Mouse (Mus musculus) R1 (cell line): ENCODE data around the gene Rfesd.

Experiments used
- DNase-seq: peaks from one replicate; pipeline ENCODE4 v3.0.0-alpha.2; 2018; ENCODE audit warnings: low read depth, low spot score

Rfesd gene

DNA sequence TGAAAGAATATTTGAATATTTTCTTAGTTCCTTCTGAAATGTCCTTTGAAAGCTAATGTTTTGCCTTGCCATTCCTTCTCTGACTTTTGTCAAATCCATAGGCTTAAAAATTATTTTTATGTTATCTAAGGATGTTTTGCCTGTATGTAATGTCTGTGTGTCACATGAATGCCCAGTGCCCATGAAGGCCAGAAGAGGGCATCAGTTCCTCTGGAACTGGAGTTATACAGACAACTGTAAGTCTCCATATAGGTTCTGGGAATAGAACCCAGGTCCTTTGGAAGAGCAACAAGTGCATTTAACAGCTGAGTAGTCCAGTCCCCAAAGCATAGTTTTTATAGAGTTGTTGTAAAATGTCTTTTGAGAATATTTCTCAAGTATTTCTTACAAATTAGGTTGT is 36.6 kb downstream of the Rfesd start:
- no peak for DNase-seq

DNA sequence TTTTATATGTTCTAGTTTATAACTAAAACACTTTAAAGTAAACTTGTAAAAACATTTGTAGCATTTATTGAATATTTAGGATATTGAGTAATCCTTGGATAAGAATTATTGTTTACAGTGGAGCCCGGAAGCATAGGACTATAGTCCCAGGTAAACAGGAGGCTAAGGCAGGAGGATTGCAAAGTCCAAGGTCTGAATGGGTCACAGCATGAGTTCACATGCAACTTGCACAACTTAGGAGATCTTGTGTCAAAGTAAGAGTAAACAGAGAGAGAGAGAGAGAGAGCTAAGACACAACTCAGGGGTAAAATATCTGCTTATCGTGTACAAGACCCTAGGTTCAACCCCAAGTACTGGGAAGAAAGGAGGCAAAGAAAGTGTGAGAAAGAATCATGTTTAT is 41.9 kb downstream of the Rfesd start:
- DNase-seq: no peak

DNA sequence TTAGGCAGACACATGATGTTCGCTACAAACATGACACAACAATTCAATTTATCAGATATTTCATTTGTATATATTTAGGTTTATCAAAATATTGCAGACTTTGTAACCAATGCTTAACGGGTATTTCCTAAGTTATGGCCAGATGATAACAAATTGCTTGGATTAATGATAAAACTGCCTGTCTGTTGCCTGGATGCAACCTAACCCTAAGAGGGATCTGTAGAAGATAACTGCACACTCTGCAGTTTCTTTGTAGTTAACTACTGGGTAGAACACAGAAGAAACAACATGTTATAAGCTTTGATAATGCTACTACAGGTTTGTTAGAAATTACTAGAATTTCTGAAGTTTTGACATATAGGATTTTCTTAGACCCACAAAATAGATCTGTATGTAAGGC is 42.3 kb downstream of the Rfesd start:
- no peak for DNase-seq

DNA sequence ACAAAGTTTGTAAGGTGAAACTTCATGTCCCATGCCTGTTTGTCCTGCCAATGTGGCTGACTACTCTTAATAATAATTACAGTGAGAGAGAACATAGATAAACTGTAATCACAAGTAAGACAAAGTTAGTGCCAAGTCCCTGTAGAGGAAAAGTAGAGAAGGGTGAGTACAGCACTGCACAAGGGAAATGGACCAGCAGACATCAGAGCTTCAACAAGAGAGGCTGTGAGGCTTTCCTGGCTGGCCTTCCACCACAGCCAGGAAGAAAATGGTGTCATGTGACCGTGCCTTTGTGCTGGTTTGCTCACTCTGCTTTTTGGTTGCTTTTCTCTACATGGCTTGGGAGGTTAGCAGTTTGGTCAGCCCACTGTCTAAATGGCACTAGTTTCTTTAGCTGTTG is 42.9 kb downstream of the Rfesd start:
- no peak for DNase-seq

DNA sequence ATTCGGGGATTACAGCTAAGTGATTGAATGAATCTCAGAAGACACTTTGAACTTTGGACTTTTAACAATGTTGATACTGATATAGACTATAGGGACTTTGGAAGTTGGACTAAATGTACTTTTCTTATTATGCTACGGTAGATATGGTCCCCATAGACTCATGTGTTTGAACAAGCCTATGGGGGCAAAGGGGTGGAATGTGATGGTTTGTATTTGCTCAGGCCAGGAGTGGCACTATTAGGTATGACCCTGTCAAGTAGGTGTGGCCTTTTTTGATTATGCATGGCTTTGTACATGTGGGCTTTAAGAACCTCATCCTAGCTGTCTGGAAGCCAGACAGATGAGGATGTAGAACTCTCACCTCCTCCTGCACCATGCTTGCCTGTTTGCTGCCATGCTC is 44.0 kb downstream of the Rfesd start:
- no peak for DNase-seq

DNA sequence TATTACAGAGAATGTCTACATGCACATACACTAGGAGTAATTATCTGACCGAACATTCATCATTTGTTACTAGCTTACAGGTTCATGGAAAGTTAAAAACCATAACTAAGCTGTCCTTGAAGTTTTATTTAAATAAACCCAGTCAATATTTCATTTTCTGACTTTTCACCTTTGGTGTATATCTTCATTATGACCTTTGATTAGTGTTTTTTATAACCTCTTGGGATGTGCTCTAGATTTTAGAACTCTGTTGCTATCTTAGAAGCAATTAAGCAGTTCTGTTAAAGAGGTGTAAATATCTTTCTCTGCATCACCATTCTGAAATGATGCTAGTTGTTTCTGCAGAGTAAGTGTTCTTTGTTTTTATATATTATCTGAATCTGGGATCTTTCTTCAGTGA is 51.7 kb downstream of the Rfesd start, which contains the start of gene Spata9:
Gene Spata9, plus strand, starts transcription at position 301 of the 400 bp plus-strand sequence.
- no peak for DNase-seq

DNA sequence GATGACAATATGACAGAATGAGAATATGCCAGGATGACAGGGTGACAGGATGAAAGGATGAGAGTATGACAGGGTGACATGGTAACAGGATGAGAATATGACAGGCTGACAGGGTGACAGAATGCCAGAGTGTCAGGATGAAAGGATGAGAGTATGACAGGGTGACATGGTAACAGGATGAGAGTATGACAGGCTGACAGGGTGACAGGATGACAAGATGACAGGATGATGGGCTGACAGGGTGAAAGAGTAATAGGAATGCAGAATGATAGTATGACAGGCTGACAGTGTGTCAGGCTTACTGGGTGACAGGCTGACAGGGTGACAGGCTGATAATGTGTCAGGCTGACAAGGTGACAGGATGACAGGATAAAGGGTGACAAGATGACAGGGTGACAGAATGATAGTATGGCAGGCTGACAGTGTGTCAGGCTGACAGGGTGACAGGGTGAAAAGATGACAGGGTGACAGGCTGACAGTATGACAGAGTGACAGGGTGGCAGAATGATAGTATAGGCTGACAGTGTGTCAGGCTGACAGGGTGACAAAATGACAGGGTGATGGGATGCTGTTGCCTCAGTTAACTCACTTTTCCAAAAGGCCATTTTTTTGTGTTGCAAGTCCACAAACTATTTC is 63.0 kb downstream of the Rfesd start:
- DNase-seq: no peak
